Comparison of ENCODE assay signal across 8 mouse cellular contexts in genomic region chr5:25705567-25706349, GRCm38 (mm10). TPM values are rescaled to one million over a fixed set of nuclear protein-coding genes. Genes with fewer than 3 reads are reported as not detected.
DNase-seq lines count a peak whose midpoint lies in the region; ATAC-seq and TF ChIP-seq lines count a peak whose summit lies in the region.

Gene Xrcc2, minus strand, starts transcription at chr5:25705825.

- WGBS in hindbrain, embryonic 15.5 days: 7% methylated on average over 51 of the region's 51 CpGs

- no peak for TF ChIP-seq CTCF in Patski (IDR thresholded peaks at IDR 0.05)

- peak; percentile 89 for DNase-seq in Patski (ENCODE audit: low read depth, low spot score)
- peak; percentile 99 to 100 for DNase-seq in cerebellum, postnatal 14 days
- DNase-seq in frontal cortex, postnatal 25 days (ENCODE audit: low spot score in 2 of 2): peak; percentile 95 to 97
- peak; percentile 92 for DNase-seq in left cerebral cortex, adult 11 months (ENCODE audit: low spot score)
- DNase-seq in lung, postnatal 4 days: peak; percentile 96 to 97
- peak; percentile 92 for DNase-seq in retina, postnatal 7 days (ENCODE audit: low read depth, low spot score)
- DNase-seq in urinary bladder, adult 2 months (ENCODE audit: low spot score): peak; percentile 94

- CTCF ChIA-PET in Patski (lab: Charles Lee): interaction anchor here (1.1 to 2.8 kb wide), 3 partner anchors 10 to 270 kb away, joined by 3 to 11 read pairs (median 3); no protein-coding TSS in a partner anchor

- 0 out of 2 replicates have a peak, but pooled peaks cover 5% of the 10 kb centered on the region for H3K36me3 ChIP-seq in hindbrain, embryonic 15.5 days

- no peaks in the 10 kb centered on the region for H3K27me3 ChIP-seq in Patski
- no peaks in the 10 kb centered on the region for H3K27me3 ChIP-seq in hindbrain, embryonic 15.5 days

- peak within 1 kb of the TSS; percentile 74 for H3K27ac ChIP-seq in hindbrain, embryonic 15.5 days (replicated peaks)

- H3K4me1 ChIP-seq in hindbrain, embryonic 15.5 days (replicated peaks): peaks cover 16% of the 10 kb centered on the region

- peak within 1 kb of the TSS; percentile 72 for H3K4me2 ChIP-seq in hindbrain, embryonic 15.5 days

- in situ Hi-C loops in Patski (cut with MboI; ENCODE audit: low pct_unique_long_range_greater_than_20kb): no loop called here

- POLR2A ChIA-PET in Patski (lab: Charles Lee): interaction anchor here (0.6 to 1.5 kb wide), 3 partner anchors 10 to 240 kb away, joined by 4 to 5 read pairs (median 4); no protein-coding TSS in a partner anchor

- peak; percentile 79 for ATAC-seq in Patski
- ATAC-seq in hindbrain, embryonic 15.5 days (ENCODE audit: low FRiP score, low read depth): peak; percentile 96

- peak within 1 kb of the TSS; percentile 92 for H3K4me3 ChIP-seq in hindbrain, embryonic 15.5 days

- no peaks in the 10 kb centered on the region for H3K9me3 ChIP-seq in hindbrain, embryonic 15.5 days

- H3K9ac ChIP-seq in hindbrain, embryonic 15.5 days: peak within 1 kb of the TSS; percentile 75

RNA-seq across cellular contexts. Expression of gene Xrcc2, which starts in this region (rescaled TPM):
- 6.8 TPM for polyA plus RNA-seq in Patski (2021)
- 6.1 and 6.4 TPM in 2 replicates for polyA plus RNA-seq in hindbrain, embryonic 15.5 days (2015; fragmentation: Nextera tagmentation; extraction: Ambion mirVana)
- polyA plus RNA-seq in urinary bladder, adult 2 months (2012; rRNA removed): 4.0 and 4.5 TPM in 2 replicates

Comparison
In these comparisons a context has a peak if more than half of its experiments do, and no peak if none do; other contexts are left out.
1. Peak in every context shown above with its lines: DNase-seq, ATAC-seq, H3K4me3 ChIP-seq and H3K27ac ChIP-seq.